Mouse (Mus musculus): Measurements from ENCODE around the gene D3Ertd751e. TPM values are rescaled to one million over a fixed set of nuclear protein-coding genes. Genes with fewer than 3 reads are reported as not detected.

D3Ertd751e gene
- polyA plus RNA-seq (2014; fragmentation: Illumina TruSeq; extraction: RNeasy Lipid Tissue Mini Kit (QIAGEN cat#74804); ENCODE audit: insufficient read depth, low read depth, low replicate concordance): 5.8 TPM

GRCm38 (mm10) chr3:41742278-41742934 is at the start of gene D3Ertd751e, which contains the start of gene Sclt1:
Gene D3Ertd751e, plus strand, starts transcription at chr3:41742611.
Gene Sclt1, minus strand, starts transcription at chr3:41742514.

Other genes with a start within 250 kb of the D3Ertd751e start
- gene Jade1, start 186.9 kb upstream of the D3Ertd751e start, polyA plus RNA-seq (2014; fragmentation: Illumina TruSeq; extraction: RNeasy Lipid Tissue Mini Kit (QIAGEN cat#74804); ENCODE audit: insufficient read depth, low read depth, low replicate concordance): 8.2 TPM
- 4.3 TPM for gene Sclt1, start 97 bp upstream of the D3Ertd751e start, polyA plus RNA-seq (2014; fragmentation: Illumina TruSeq; extraction: RNeasy Lipid Tissue Mini Kit (QIAGEN cat#74804); ENCODE audit: insufficient read depth, low read depth, low replicate concordance)